Mouse (Mus musculus) limb, embryonic 14.5 days (tissue): ENCODE results near the gene Pheta1. TPM values are rescaled to one million over a fixed set of nuclear protein-coding genes. Genes with fewer than 3 reads are reported as not detected.
A peak's percentile ranks its signal among the peaks of the same experiment; 100 is the strongest.
"Not testable (repeated sequence)": the region's sequence is repeated elsewhere in the genome, so short reads cannot be mapped to it uniquely, and the experiment has no call there.

Source experiments
- ATAC-seq: fragments of 200-750 bp; cut with Nextera tagmentation; 2 replicates; pipeline ENCODE4 v1.8.0; 2017; ENCODE audit warnings: low read depth, moderate number of reproducible peaks, moderate TSS enrichment; ENCODE audit not compliant: low FRiP score
- DNase-seq: peaks from one replicate; pipeline ENCODE4 v3.0.0-alpha.2; 2015; ENCODE audit warnings: low spot score
- H3K27ac ChIP-seq: fragments of 300-500 bp; sonication (generic); replicated peaks from 2 replicates; pipeline ENCODE4 v1.5.1; 2014; ENCODE audit warnings: low read depth, mild to moderate bottlenecking, low read length, moderate library complexity, mixed read lengths
- H3K27me3 ChIP-seq: fragments of 300-500 bp; sonication (generic); 2 replicates; pipeline ENCODE4 v1.6.1; 2014; ENCODE audit warnings: low read length, mixed read lengths; ENCODE audit not compliant: control insufficient read depth, insufficient read depth
- H3K36me3 ChIP-seq: fragments of 300-500 bp; sonication (generic); 2 replicates; pipeline ENCODE4 v1.6.1; 2014; ENCODE audit warnings: mild to moderate bottlenecking, low read length, moderate library complexity, mixed read lengths; ENCODE audit not compliant: control insufficient read depth, insufficient read depth
- H3K4me1 ChIP-seq: fragments of 300-500 bp; sonication (generic); 2 replicates; pipeline ENCODE4 v1.6.1; 2014; ENCODE audit warnings: antibody characterized with exemption, low read length, mixed read lengths; ENCODE audit not compliant: control insufficient read depth, insufficient read depth
- H3K4me2 ChIP-seq: fragments of 300-500 bp; sonication (generic); replicated peaks from 2 replicates; pipeline ENCODE4 v1.6.1; 2014; ENCODE audit warnings: low read depth, mild to moderate bottlenecking, low read length, moderate library complexity; ENCODE audit not compliant: severe bottlenecking
- H3K4me3 ChIP-seq: fragments of 300-500 bp; sonication (generic); replicated peaks from 2 replicates; pipeline ENCODE4 v1.5.1; 2014; ENCODE audit warnings: low read length
- H3K9ac ChIP-seq: fragments of 300-500 bp; sonication (generic); 2 replicates; pipeline ENCODE4 v1.6.1; 2014; ENCODE audit warnings: mild to moderate bottlenecking, low read depth, low read length, moderate library complexity; ENCODE audit not compliant: severe bottlenecking
- H3K9me3 ChIP-seq: fragments of 300-500 bp; sonication (generic); 2 replicates; pipeline ENCODE4 v1.6.1; 2016; ENCODE audit warnings: low read length; ENCODE audit not compliant: control insufficient read depth
- POLR2A ChIP-seq: fragments of 200-500 bp; IDR thresholded peaks from 2 replicates; pipeline ENCODE4 v1.8.0; 2012; ENCODE audit warnings: inconsistent platforms, mild to moderate bottlenecking, moderate library complexity, borderline replicate concordance; ENCODE audit not compliant: insufficient read depth, insufficient read length; ENCODE audit errors: extremely low read depth
- WGBS: fragments of 180-500 bp; shearing (Covaris S2); extraction: QIAGEN DNeasy Blood & Tissue Kit; methylation state at CpG from one replicate; pipeline ENCODE4 v1.1.7; 2014; 5-methylcytosine and 5-hydroxymethylcytosine counted together
- polyA plus RNA-seq, 2 experiments: library from polyadenylated mRNA; depleted of rRNA in 1 of 2; stranded (reverse) in 1 of 2; unstranded in 1 of 2; fragments of >200 nt; fragmentation: Nextera tagmentation in 1 of 2; extraction: Ambion mirVana in 1 of 2; gene quantifications; 2 replicates each; pipeline versions ENCODE4 v1.2.1 to v1.2.3; 2012 to 2014

Gene Pheta1
- polyA plus RNA-seq, 2 experiments, result 21.3 to 30.1 TPM

DNA sequence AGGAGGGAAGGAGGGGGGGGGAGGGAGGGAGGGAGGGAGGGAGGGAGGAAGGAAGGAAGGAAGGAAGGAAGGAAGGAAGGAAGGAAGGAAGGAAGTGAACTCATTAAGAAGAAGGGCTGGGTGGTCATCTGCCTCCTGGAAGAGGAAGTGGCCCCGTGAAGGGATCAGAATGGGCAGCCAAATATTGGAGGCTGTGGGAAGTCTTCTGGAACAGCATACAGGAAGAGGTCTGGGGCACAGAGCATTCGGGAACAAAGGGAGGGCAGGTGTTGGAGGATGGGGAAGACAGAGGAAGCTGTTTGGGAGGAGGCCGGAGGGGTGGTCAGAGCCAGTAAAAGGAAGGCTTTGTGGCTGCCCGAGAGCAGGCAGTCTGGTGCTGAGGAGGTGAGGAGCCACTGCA lies 3.4 kb upstream of the Pheta1 start:
- TF ChIP-seq POLR2A, result no peak
- Histone ChIP-seq H3K27me3 (peaks cover 12% of the 10 kb centered on the region), H3K36me3 (no peaks in the 10 kb centered on the region), H3K9ac (no peak overlapping the region), H3K4me1 (peaks cover 12% of the 10 kb centered on the region), H3K9me3 (no peaks in the 10 kb centered on the region), H3K4me2 (no peak overlapping the region), H3K27ac (no peak overlapping the region), H3K4me3 (no peak overlapping the region)
- DNase-seq, result no peak
- 25% methylated on average over 4 of the region's 4 CpGs for WGBS
- no peak for ATAC-seq

GRCm38 (mm10) chr5:121846322-121846721 lies 2.5 kb upstream of the Pheta1 start:
- H3K4me3 ChIP-seq, result no peak overlapping the region
- H3K9ac ChIP-seq, result no peak overlapping the region
- WGBS, result 78% methylated on average over 11 of the region's 11 CpGs
- H3K27me3 ChIP-seq, result peaks cover 9% of the 10 kb centered on the region
- H3K4me2 ChIP-seq, result no peak overlapping the region
- H3K27ac ChIP-seq, result no peak overlapping the region
- ATAC-seq (no peak), DNase-seq (no peak)
- no peaks in the 10 kb centered on the region for H3K9me3 ChIP-seq
- TF ChIP-seq POLR2A, result no peak
- H3K36me3 ChIP-seq, result peaks cover 4% of the 10 kb centered on the region; the same call in 1 of the 2 replicates
- H3K4me1 ChIP-seq, result peaks cover 17% of the 10 kb centered on the region

GRCm38 (mm10) chr5:121847269-121847668 lies 1.5 kb upstream of the Pheta1 start:
- not testable (repeated sequence) for H3K27me3 ChIP-seq, H3K4me2 ChIP-seq, H3K9me3 ChIP-seq, H3K9ac ChIP-seq, DNase-seq, ATAC-seq, H3K27ac ChIP-seq, H3K4me3 ChIP-seq
- peaks cover 13% of the 10 kb centered on the region for H3K36me3 ChIP-seq
- WGBS, result 87% methylated on average over 3 of the region's 3 CpGs
- H3K4me1 ChIP-seq, result peaks cover 17% of the 10 kb centered on the region

DNA sequence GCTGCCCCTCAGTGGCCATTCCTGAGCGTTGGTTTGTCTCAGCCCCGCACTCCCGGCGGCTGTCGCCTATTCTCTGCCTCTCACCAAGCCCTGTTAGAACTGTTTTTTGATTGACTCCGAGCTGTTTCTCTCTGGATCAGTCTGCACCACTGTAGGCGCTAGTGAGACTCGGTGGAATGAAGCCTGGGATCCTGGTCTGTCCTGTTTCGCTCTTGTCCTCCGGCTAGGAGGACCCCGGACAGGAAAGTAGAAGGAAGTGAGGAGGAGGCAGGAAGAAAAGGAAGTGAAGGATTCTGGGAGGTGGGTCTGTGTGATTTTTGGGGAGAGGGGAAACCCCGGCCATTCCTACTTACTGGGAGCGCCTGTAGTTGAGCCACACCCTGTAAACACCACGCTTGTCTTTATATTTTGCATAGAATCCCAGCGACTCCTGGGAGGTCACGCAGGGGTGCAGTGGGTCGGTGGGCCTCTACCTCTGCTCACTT lies 707 bp upstream of the Pheta1 start:
- peak overlapping the region; percentile 83 for H3K27ac ChIP-seq
- TF ChIP-seq POLR2A, result peak; percentile 47; the same call in 1 of the 2 replicates
- H3K9ac ChIP-seq, result peak overlapping the region; percentile 81
- peaks cover 9% of the 10 kb centered on the region for H3K27me3 ChIP-seq
- H3K9me3 ChIP-seq, result no peaks in the 10 kb centered on the region
- H3K4me3 ChIP-seq, result peak overlapping the region; percentile 87
- H3K4me2 ChIP-seq, result peak overlapping the region; percentile 59
- H3K36me3 ChIP-seq, result peaks cover 21% of the 10 kb centered on the region
- ATAC-seq (peak; percentile 42; the same call in 1 of the 2 replicates), DNase-seq (peak; percentile 53)
- peaks cover 17% of the 10 kb centered on the region for H3K4me1 ChIP-seq
- WGBS, result 0% methylated on average over 17 of the region's 17 CpGs

DNA sequence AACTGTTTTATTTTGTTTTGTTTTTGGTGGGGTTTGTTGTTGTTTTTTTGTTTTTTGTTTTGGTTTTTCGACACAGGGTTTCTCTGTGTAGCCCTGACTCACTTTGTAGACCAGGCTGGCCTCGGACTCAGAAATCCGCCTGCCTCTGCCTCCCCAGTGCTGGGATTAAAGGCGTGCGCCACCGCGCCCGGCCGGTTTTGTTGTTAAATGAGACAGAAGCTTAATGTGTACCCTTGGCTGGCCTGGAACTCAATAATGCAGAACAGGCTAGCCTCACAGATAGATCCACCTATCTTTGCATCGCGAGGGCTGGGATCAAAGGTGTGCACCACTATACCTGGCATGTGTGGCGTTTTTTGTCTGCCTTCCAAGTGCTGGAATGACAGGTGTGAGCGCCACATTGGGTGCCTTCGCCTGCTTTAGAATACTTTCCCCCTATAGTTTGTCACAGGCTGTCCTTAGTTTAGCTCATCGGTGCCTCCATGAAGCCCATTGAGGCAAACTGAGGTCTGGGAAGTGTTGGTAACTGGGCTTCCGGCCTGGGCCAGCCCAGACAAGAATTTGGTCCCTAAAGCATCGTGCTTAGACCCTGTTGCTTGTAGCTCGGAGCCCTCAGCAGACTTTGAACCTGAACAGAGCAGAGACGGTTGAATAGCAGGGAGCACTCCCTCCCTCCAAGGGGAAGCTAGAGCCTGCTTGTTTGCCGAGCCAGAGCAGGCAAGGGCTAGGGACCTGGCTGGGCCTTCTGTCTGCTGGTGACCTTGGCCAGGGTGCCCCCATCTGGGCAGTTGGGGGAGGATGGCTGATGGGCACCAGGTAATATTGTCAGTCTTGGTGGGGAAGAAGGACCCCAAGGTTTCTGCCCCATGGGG lies 930 bp downstream of the Pheta1 start:
- Histone ChIP-seq H3K27ac (no peak overlapping the region), H3K4me1 (peaks cover 17% of the 10 kb centered on the region), H3K9ac (peak overlapping the region; percentile 81), H3K9me3 (no peaks in the 10 kb centered on the region), H3K4me3 (peak overlapping the region; percentile 87), H3K36me3 (peaks cover 37% of the 10 kb centered on the region), H3K4me2 (peak overlapping the region; percentile 59), H3K27me3 (no peaks in the 10 kb centered on the region)
- no peak for DNase-seq
- ATAC-seq, result no peak
- WGBS, result 34% methylated on average over 20 of the region's 20 CpGs
- TF ChIP-seq POLR2A, result no peak
